Mouse (Mus musculus) heart, embryonic 12.5 days (tissue): ENCODE data around the gene Zdhhc23. TPM values are rescaled to one million over a fixed set of nuclear protein-coding genes. Genes with fewer than 3 reads are reported as not detected.

Experiments used
- ATAC-seq: fragments of 200-750 bp; cut with Nextera tagmentation; 2 replicates; pipeline ENCODE4 v1.8.0; 2017; ENCODE audit warnings: moderate TSS enrichment, moderate library complexity; ENCODE audit not compliant: insufficient number of reproducible peaks, low FRiP score
- H3K27ac ChIP-seq: fragments of 300-500 bp; sonication (generic); 2 replicates; pipeline ENCODE4 v1.5.1; 2016; ENCODE audit warnings: mild to moderate bottlenecking, moderate library complexity; ENCODE audit not compliant: poor library complexity, severe bottlenecking
- H3K27me3 ChIP-seq: fragments of 300-500 bp; sonication (generic); replicated peaks from 2 replicates; pipeline ENCODE4 v1.6.1; 2016; ENCODE audit warnings: mild to moderate bottlenecking, moderate library complexity
- H3K36me3 ChIP-seq: fragments of 300-500 bp; sonication (generic); 2 replicates; pipeline ENCODE4 v1.6.1; 2016; ENCODE audit warnings: mild to moderate bottlenecking, moderate library complexity
- H3K4me1 ChIP-seq: fragments of 300-500 bp; sonication (generic); replicated peaks from 2 replicates; pipeline ENCODE4 v1.6.1; 2016; ENCODE audit warnings: mild to moderate bottlenecking
- H3K4me2 ChIP-seq: fragments of 300-500 bp; sonication (generic); 2 replicates; pipeline ENCODE4 v1.6.1; 2016; ENCODE audit warnings: mild to moderate bottlenecking, moderate library complexity
- H3K4me3 ChIP-seq: fragments of 300-500 bp; sonication (generic); 2 replicates; pipeline ENCODE4 v1.5.1; 2016; ENCODE audit warnings: mild to moderate bottlenecking
- H3K9ac ChIP-seq: fragments of 300-500 bp; sonication (generic); 2 replicates; pipeline ENCODE4 v1.6.1; 2016; ENCODE audit warnings: mild to moderate bottlenecking, moderate library complexity
- H3K9me3 ChIP-seq: fragments of 300-500 bp; sonication (generic); replicated peaks from 2 replicates; pipeline ENCODE4 v1.6.1; 2016; ENCODE audit warnings: mild to moderate bottlenecking, moderate library complexity
- WGBS: fragments of 180-500 bp; shearing (Covaris S2); methylation state at CpG from one replicate; pipeline ENCODE4 v1.1.7; 2016; 5-methylcytosine and 5-hydroxymethylcytosine counted together
- polyA plus RNA-seq: library from polyadenylated mRNA; unstranded; fragments of >200 nt; fragmentation: Nextera tagmentation; extraction: Ambion mirVana; gene quantifications from 2 replicates; pipeline ENCODE4 v1.2.1, GENCODE M21; 2016

Gene Zdhhc23
- polyA plus RNA-seq, 1 experiment from 2014 or later: 2.2 TPM

DNA sequence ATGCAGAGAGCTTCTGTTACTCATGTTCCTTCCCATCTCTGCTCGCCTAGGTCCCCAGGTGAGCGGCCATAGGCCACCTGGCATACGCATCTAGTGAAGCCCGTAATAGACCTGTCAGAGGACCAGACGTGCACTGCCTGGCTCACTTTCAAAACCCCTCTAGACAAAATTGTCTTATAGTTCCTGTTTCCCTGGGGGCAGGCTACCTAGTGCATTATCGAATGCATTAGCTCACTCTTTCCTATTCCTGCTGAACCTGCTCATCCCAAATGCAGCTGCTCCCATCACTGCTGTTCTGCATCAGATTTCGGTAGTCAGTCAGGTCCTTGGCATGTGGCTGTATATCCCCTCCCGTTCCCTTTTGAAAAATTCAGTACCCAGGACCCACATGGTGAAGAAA lies 44.7 kb downstream of the Zdhhc23 start:
- no peaks in the 10 kb centered on the region for H3K27me3 ChIP-seq
- no peaks in the 10 kb centered on the region for H3K36me3 ChIP-seq
- no peak for ATAC-seq
- H3K9ac ChIP-seq: no peak overlapping the region
- H3K27ac ChIP-seq: no peak overlapping the region
- no peak overlapping the region for H3K4me2 ChIP-seq
- 85% methylated on average over 8 of the region's 8 CpGs for WGBS
- H3K4me3 ChIP-seq: no peak overlapping the region
- no peaks in the 10 kb centered on the region for H3K9me3 ChIP-seq
- H3K4me1 ChIP-seq: no peaks in the 10 kb centered on the region

DNA sequence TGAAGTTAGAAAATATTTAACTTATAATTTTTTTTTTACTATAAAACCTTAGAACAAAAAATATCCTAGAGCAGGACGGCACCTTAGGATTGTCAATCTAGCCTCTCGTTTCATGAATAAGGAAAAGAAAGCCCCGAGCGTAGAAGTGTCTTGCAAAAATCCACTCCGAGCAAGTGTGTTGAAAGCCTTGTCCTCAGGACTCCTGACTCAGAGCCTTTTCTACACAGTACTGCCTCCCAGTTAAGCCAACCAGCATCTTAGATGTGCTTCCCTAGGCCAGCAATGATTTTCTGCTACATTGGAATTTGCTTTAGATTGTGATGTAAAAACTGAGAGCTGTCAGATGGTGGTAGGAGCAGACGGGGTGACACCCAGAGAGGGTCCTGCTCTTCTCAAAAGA lies 46.5 kb downstream of the Zdhhc23 start:
- H3K4me1 ChIP-seq: no peaks in the 10 kb centered on the region
- no peak for ATAC-seq
- H3K27ac ChIP-seq: no peak overlapping the region
- WGBS: 70% methylated on average over 6 of the region's 6 CpGs
- no peaks in the 10 kb centered on the region for H3K27me3 ChIP-seq
- no peak overlapping the region for H3K9ac ChIP-seq
- H3K4me3 ChIP-seq: no peak overlapping the region
- H3K4me2 ChIP-seq: no peak overlapping the region
- no peaks in the 10 kb centered on the region for H3K9me3 ChIP-seq
- H3K36me3 ChIP-seq: no peaks in the 10 kb centered on the region

DNA sequence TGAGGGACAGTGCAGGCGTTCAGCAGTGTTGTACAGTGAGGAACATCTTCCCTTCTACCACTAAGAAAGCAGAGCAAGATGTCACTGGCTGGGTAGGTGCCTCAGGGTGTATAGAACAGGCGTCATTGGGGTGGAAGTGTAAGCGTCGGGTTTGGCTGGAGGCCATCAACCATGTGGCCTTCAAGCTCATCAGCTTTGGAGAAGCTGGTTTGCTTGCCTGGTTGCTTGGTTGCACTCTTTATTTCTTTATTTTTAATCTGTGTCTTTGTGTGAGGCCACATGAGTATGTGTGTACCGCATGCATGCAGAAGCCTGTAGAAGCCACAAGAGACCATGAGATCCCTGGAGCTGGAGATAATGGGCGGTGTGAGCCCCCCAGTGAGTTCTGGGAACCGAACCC lies 47.3 kb downstream of the Zdhhc23 start:
- no peak overlapping the region for H3K4me3 ChIP-seq
- no peak overlapping the region for H3K9ac ChIP-seq
- H3K36me3 ChIP-seq: no peaks in the 10 kb centered on the region
- H3K4me1 ChIP-seq: no peaks in the 10 kb centered on the region
- ATAC-seq: no peak
- no peak overlapping the region for H3K4me2 ChIP-seq
- H3K9me3 ChIP-seq: no peaks in the 10 kb centered on the region
- H3K27me3 ChIP-seq: no peaks in the 10 kb centered on the region
- H3K27ac ChIP-seq: no peak overlapping the region
- WGBS: 81% methylated on average over 7 of the region's 7 CpGs

DNA sequence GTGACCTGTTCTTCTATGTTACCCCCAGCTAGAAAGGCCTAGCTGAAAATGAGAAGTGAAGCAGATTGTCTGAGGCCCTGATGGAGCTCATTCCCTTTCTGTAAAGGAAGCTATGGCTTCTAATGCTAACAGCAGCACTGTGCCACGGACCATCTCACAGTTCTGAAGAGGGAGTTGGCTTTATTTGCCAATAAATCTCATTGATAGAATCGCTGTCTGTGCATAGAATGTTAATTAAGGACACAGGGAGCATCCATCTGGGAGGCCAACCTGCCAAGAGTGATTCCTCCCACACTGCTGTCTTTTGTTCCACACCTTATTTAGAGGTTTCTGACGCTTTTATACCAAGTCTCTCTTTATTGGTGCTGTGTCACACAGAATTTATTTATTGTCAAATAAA lies 48.1 kb downstream of the Zdhhc23 start:
- Histone ChIP-seq H3K27me3 (no peaks in the 10 kb centered on the region), H3K9me3 (no peaks in the 10 kb centered on the region), H3K4me2 (no peak overlapping the region), H3K9ac (no peak overlapping the region), H3K36me3 (no peaks in the 10 kb centered on the region), H3K27ac (no peak overlapping the region), H3K4me3 (no peak overlapping the region), H3K4me1 (no peaks in the 10 kb centered on the region)
- ATAC-seq: no peak
- 74% methylated on average over 3 of the region's 3 CpGs for whole genome bisulfite sequencing

DNA sequence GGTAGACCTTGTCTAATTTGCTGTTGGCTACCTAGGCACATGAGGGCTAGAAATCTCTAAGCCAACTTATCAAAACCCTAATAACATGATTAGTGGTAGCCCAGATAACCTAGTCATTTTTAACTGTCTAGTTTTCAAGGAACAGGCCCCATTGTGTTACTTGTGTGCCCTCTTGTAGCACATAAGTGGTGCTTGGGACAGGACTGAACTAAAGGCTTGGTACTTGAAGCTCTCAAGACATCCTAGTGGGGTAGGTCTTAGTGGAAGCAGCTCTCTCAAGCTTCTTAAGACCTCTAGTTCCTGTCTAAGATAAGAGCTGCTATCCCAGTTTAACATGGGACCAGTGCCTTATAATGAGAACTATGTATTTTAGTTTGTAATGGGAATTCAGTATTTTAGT lies 49.0 kb downstream of the Zdhhc23 start:
- no peak overlapping the region for H3K4me2 ChIP-seq
- no peak for ATAC-seq
- no peak overlapping the region for H3K4me3 ChIP-seq
- H3K36me3 ChIP-seq: no peaks in the 10 kb centered on the region
- H3K9ac ChIP-seq: no peak overlapping the region
- no peaks in the 10 kb centered on the region for H3K4me1 ChIP-seq
- no peaks in the 10 kb centered on the region for H3K27me3 ChIP-seq
- no peak overlapping the region for H3K27ac ChIP-seq
- no peaks in the 10 kb centered on the region for H3K9me3 ChIP-seq

DNA sequence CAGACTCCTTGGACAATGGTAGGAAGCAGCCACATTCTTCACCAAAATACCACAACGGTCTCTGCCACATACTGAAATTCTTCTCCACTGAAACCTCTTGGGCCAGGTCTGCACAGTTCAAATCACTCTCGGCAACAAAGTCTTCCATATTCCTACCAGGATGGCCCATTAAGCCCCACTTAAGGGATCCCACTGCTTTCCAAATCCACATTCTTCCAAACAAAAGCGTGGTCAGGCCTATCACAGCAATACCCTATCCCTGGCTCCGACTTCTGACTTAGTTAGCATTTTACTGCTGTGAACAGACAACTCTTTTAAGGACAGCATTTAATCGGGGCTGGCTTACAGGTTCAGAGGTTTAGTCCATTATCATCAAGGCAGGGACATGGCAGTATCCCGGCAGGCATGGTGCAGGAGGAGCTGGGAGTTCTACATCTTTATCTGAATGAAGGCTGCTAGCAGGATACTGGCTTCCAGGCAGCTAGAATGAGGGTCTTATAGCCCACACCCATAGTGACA lies 53.2 kb downstream of the Zdhhc23 start, which contains the start of gene Qtrt2:
Qtrt2 (minus strand) TSS at position 469 of the 519 bp plus-strand sequence.
- no peaks in the 10 kb centered on the region for H3K27me3 ChIP-seq
- 67% methylated on average over 6 of the region's 6 CpGs for WGBS

DNA sequence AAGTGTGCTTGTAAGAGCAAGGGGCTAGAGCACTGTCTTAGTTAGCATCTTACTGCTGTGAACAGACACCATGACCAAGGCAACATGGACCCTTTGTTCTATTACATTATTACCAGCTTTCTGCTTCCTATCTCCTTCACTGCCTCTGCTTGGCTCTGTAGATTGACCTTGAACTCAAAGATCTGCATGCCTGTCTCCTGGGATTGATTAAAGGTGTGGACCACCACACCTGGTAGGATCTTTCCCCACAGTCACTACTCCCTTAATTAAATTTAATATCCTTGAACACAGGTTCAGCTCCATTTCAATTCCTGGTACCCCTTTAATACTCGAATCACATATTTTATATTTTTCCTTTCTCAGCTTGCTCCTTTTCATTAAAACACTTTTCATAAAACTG lies 53.7 kb downstream of the Zdhhc23 start:
- Histone ChIP-seq H3K9me3 (no peaks in the 10 kb centered on the region), H3K9ac (no peak overlapping the region), H3K27me3 (no peaks in the 10 kb centered on the region), H3K36me3 (no peaks in the 10 kb centered on the region), H3K4me1 (no peaks in the 10 kb centered on the region), H3K4me3 (no peak overlapping the region), H3K4me2 (no peak overlapping the region), H3K27ac (no peak overlapping the region)
- no peak for ATAC-seq
- 80% methylated on average over 1 of the region's 1 CpGs for WGBS

More for the DNA sequence above, 53.2 kb downstream of the Zdhhc23 start, which contains the start of gene Qtrt2:
- Histone ChIP-seq H3K4me2 (no peak within 1 kb of the TSS), H3K9me3 (no peaks in the 10 kb centered on the region), H3K4me1 (no peaks in the 10 kb centered on the region), H3K36me3 (no peaks in the 10 kb centered on the region), H3K4me3 (no peak within 1 kb of the TSS), H3K9ac (no peak within 1 kb of the TSS), H3K27ac (no peak within 1 kb of the TSS)
- no peak for ATAC-seq

DNA sequence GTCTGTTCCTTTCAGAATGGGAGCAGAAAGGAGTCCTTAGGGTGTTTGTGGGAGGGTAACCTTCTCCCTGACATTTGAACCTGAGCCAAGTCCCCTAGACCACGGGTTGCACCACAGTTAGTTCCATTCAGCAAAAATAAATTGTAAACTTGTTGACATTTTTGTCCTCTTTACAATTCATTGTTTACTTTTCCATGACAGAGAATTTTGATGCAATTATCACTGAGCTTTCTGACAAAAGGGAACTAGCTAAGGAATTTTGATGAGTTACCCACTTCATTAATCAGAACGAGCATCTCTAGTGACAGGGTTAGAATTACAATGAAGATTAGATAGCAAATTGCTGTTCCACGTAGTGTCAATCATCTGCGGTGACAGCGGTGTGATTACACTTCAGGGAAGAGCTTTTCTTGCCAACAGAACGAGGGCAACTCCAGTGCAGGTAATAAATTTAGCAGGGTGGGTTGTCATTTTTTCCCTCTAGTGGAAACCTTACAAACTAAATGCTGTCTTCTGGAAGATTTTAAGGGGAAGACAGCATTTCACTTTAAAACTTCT lies 54.5 kb downstream of the Zdhhc23 start:
- no peak for ATAC-seq
- Histone ChIP-seq H3K4me2 (no peak overlapping the region), H3K4me3 (no peak overlapping the region), H3K4me1 (no peaks in the 10 kb centered on the region), H3K9ac (no peak overlapping the region), H3K27me3 (no peaks in the 10 kb centered on the region), H3K27ac (no peak overlapping the region), H3K36me3 (no peaks in the 10 kb centered on the region), H3K9me3 (no peaks in the 10 kb centered on the region)
- WGBS: 37% methylated on average over 6 of the region's 6 CpGs

DNA sequence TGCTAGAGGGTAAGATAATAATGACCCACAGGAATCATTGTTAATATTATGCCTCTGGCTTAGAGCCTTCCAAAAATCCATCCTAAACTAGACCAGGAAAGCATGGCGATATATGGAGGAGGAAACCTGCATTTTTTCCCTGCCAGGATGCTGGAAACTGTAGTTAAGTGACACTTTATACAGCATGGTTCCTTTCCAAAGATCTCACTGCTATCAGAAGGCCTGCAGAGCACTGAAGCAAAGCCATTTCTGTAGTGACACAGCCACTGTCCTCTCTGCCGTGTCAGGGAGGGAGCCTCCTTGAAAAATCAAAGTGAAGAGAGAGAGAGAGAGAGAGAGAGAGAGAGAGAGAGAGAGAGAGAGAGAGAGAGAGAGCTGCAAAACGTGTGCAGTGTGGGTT lies 57.0 kb downstream of the Zdhhc23 start:
- Histone ChIP-seq H3K4me2 (no peak overlapping the region), H3K4me1 (no peaks in the 10 kb centered on the region), H3K4me3 (no peak overlapping the region), H3K36me3 (peaks cover 3% of the 10 kb centered on the region; the same call in 1 of the 2 replicates), H3K27me3 (no peaks in the 10 kb centered on the region), H3K9me3 (no peaks in the 10 kb centered on the region), H3K27ac (no peak overlapping the region), H3K9ac (no peak overlapping the region)
- ATAC-seq: no peak
- 48% methylated on average over 3 of the region's 3 CpGs for WGBS

DNA sequence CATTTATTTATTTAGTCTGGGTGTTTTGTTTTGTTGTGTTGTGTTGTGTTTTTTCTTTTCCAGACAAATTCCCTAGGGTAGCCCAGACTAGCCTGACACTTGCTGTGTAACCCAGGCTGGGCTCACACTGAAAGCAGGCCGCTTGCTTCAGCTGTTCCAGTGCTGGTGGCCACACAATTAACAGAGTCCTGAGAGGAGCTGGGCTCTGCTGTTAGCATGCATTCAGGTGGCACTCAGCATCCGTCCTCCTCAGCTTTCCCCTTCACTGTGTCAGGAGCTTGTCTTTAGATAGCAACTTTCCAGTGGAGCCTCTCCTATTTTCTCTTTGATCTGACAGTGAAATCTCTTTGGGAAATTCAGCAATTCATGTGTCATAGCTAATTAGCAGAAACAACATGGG lies 57.6 kb downstream of the Zdhhc23 start:
- Histone ChIP-seq H3K36me3 (peaks cover 3% of the 10 kb centered on the region; the same call in 1 of the 2 replicates), H3K4me3 (no peak overlapping the region), H3K4me2 (no peak overlapping the region), H3K4me1 (no peaks in the 10 kb centered on the region), H3K9ac (no peak overlapping the region), H3K27me3 (no peaks in the 10 kb centered on the region), H3K27ac (no peak overlapping the region), H3K9me3 (no peaks in the 10 kb centered on the region)
- ATAC-seq: no peak
- WGBS: 58% methylated on average over 2 of the region's 2 CpGs

DNA sequence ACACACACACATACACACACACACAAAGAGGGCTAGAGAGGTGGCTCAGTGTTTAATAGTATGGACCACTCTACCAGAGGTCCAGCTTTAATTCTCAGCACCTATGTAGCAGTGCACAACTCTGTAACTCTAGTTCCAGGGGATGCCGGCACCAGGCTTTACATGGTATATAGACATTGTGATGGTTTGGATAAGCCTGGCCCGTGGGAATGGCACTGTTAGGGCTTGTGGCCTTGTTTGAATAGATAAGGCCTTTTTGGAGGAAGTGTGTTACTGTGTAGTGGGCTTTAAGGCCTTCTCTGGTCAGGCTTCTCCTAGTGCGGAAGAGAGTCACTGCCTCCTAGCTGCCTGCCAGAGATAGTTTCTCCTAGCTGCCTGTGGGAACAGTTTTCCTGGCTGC lies 60.7 kb downstream of the Zdhhc23 start:
- Histone ChIP-seq H3K4me2 (no peak overlapping the region), H3K9ac (no peak overlapping the region), H3K9me3 (no peaks in the 10 kb centered on the region), H3K36me3 (peaks cover 6% of the 10 kb centered on the region; the same call in 1 of the 2 replicates), H3K27me3 (no peaks in the 10 kb centered on the region), H3K4me3 (no peak overlapping the region), H3K4me1 (no peaks in the 10 kb centered on the region), H3K27ac (no peak overlapping the region)
- 62% methylated on average over 3 of the region's 3 CpGs for WGBS
- no peak for ATAC-seq
